In genomic region chr2:119710011-119710410, GRCm38 (mm10) we compare ENCODE assay signal across 31 mouse cellular contexts. TPM values are rescaled to one million over a fixed set of nuclear protein-coding genes. Genes with fewer than 3 reads are reported as not detected.
A peak's percentile ranks its signal among the peaks of the same experiment; 100 is the strongest.
DNase-seq lines count a peak whose midpoint lies in the region; ATAC-seq lines count a peak whose summit lies in the region.
"Had no signal": no experiment of that assay in that cellular context is flagged by ENCODE, and none has a peak within 500 bp of the region (broad histone marks: within the 10 kb centered on the region; RNA-seq: fewer than 3 reads in every experiment).

No protein-coding gene starts in this region.

- H3K27ac ChIP-seq in forebrain, embryonic 10.5 days, result no peak overlapping the region
- no peak overlapping the region for H3K27ac ChIP-seq in kidney, embryonic 14.5 days (ENCODE audit: low read depth, low read length)
- H3K27ac ChIP-seq: embryonic facial prominence, embryonic 10.5 days; embryonic facial prominence, embryonic 13.5 days; forebrain, embryonic 13.5 days; heart, embryonic 15.5 days; hindbrain, embryonic 10.5 days; hindbrain, embryonic 13.5 days; intestine, embryonic 15.5 days had no signal

- no peaks in the 10 kb centered on the region for H3K9me3 ChIP-seq in forebrain, embryonic 10.5 days
- H3K9me3 ChIP-seq in kidney, embryonic 14.5 days (ENCODE audit: control insufficient read depth, low read length), result no peaks in the 10 kb centered on the region
- H3K9me3 ChIP-seq: embryonic facial prominence, embryonic 10.5 days; embryonic facial prominence, embryonic 13.5 days; forebrain, embryonic 13.5 days; heart, embryonic 12.5 days; heart, embryonic 15.5 days; hindbrain, embryonic 10.5 days; hindbrain, embryonic 13.5 days; intestine, embryonic 15.5 days had no signal

- H3K27me3 ChIP-seq in forebrain, embryonic 10.5 days (ENCODE audit: poor library complexity, severe bottlenecking), result no peaks in the 10 kb centered on the region
- no peaks in the 10 kb centered on the region for H3K27me3 ChIP-seq in kidney, embryonic 14.5 days (ENCODE audit: control insufficient read depth, insufficient read depth, low read length)
- H3K27me3 ChIP-seq: embryonic facial prominence, embryonic 13.5 days; forebrain, embryonic 13.5 days; heart, embryonic 12.5 days; heart, embryonic 15.5 days; hindbrain, embryonic 13.5 days; intestine, embryonic 15.5 days; Patski had no signal

- no peak overlapping the region for H3K4me2 ChIP-seq in kidney, embryonic 14.5 days (replicated peaks; ENCODE audit: low read depth, low read length)
- H3K4me2 ChIP-seq: embryonic facial prominence, embryonic 13.5 days; forebrain, embryonic 13.5 days; heart, embryonic 12.5 days; heart, embryonic 15.5 days; hindbrain, embryonic 13.5 days; intestine, embryonic 15.5 days had no signal

- WGBS in forebrain, embryonic 10.5 days, result 90% methylated on average over 3 of the region's 3 CpGs
- 96% methylated on average over 3 of the region's 3 CpGs for WGBS in kidney, embryonic 14.5 days

- no peaks in the 10 kb centered on the region for H3K4me1 ChIP-seq in forebrain, embryonic 10.5 days
- no peaks in the 10 kb centered on the region for H3K4me1 ChIP-seq in kidney, embryonic 14.5 days (ENCODE audit: control insufficient read depth, insufficient read depth, low read length)
- H3K4me1 ChIP-seq: embryonic facial prominence, embryonic 10.5 days; embryonic facial prominence, embryonic 13.5 days; forebrain, embryonic 13.5 days; heart, embryonic 12.5 days; heart, embryonic 15.5 days; hindbrain, embryonic 10.5 days; hindbrain, embryonic 13.5 days; intestine, embryonic 15.5 days had no signal

- H3K36me3 ChIP-seq in forebrain, embryonic 10.5 days (replicated peaks), result peaks cover 95% of the 10 kb centered on the region
- peaks cover 63% of the 10 kb centered on the region for H3K36me3 ChIP-seq in kidney, embryonic 14.5 days (ENCODE audit: control insufficient read depth, insufficient read depth, low read length)

- peak; percentile 43 for DNase-seq in A20 (ENCODE audit: low read depth, low spot score)
- peak; percentile 50 for DNase-seq in ES-CJ7 (ENCODE audit: low read depth, low spot score)
- DNase-seq in ZHBTc4 (ENCODE audit: low read depth, low spot score), result peak; percentile 49
- DNase-seq in right cerebral cortex, postnatal 4 days, result no peak
- DNase-seq in forebrain, embryonic 10.5 days (ENCODE audit: extremely low spot score, low spot score), result no peak
- DNase-seq: adrenal gland, adult 8-10 months; adrenal gland, postnatal 25 days; B cell, adult 2 months; cerebellum, adult 11-12 months; cerebellum, adult 8-10 months; cerebellum, postnatal 10 days; cerebellum, postnatal 36 days; embryo, embryonic 11 days; gastrocnemius, postnatal 10 days; gastrocnemius, postnatal 36 days; heart, postnatal 10 days; heart, postnatal 36 days had no signal

- ATAC-seq in kidney, embryonic 14.5 days (ENCODE audit: low FRiP score, low TSS enrichment), result no peak
- ATAC-seq: activated CD4-positive, CD25-positive, alpha-beta regulatory T cell, adult 4 months; forebrain, embryonic 13.5 days; forebrain, embryonic 16.5 days; hindbrain, embryonic 16.5 days; intestine, embryonic 15.5 days; Patski had no signal

- no peak overlapping the region for H3K9ac ChIP-seq in kidney, embryonic 14.5 days (ENCODE audit: low read depth, low read length)
- H3K9ac ChIP-seq: embryonic facial prominence, embryonic 13.5 days; forebrain, embryonic 13.5 days; heart, embryonic 12.5 days; heart, embryonic 15.5 days; hindbrain, embryonic 13.5 days; intestine, embryonic 15.5 days had no signal

- H3K4me3 ChIP-seq in forebrain, embryonic 10.5 days, result no peak overlapping the region
- no peak overlapping the region for H3K4me3 ChIP-seq in kidney, embryonic 14.5 days (ENCODE audit: low read length)
- H3K4me3 ChIP-seq: embryonic facial prominence, embryonic 10.5 days; embryonic facial prominence, embryonic 13.5 days; erythroblast, embryonic 14.5 days; forebrain, embryonic 13.5 days; heart, embryonic 12.5 days; heart, embryonic 15.5 days; hindbrain, embryonic 10.5 days; hindbrain, embryonic 13.5 days; intestine, embryonic 15.5 days had no signal

RNA-seq across cellular contexts. Expression of gene Itpka, which starts 32.1 kb away (rescaled TPM):
- 1.2 and 1.8 TPM in 2 replicates for polyA plus RNA-seq in forebrain, embryonic 10.5 days (2016; fragmentation: Nextera tagmentation; extraction: Ambion mirVana)
- polyA plus RNA-seq in kidney, embryonic 14.5 days (2014; fragmentation: Nextera tagmentation; extraction: Ambion mirVana), result 0.87 and 1.7 TPM in 2 replicates
- polyA plus RNA-seq: embryonic facial prominence, embryonic 13.5 days had no signal

RNA-seq across cellular contexts. Expression of gene Rtf1, which starts 35.1 kb away (rescaled TPM):
- polyA plus RNA-seq in forebrain, embryonic 10.5 days (2016; fragmentation: Nextera tagmentation; extraction: Ambion mirVana), result 56.5 and 61.8 TPM in 2 replicates
- 34.3 and 53.7 TPM in 2 replicates for polyA plus RNA-seq in kidney, embryonic 14.5 days (2014; fragmentation: Nextera tagmentation; extraction: Ambion mirVana)

RNA-seq across cellular contexts. Expression of gene Ndufaf1, which starts 47.4 kb away (rescaled TPM):
- polyA plus RNA-seq in forebrain, embryonic 10.5 days (2016; fragmentation: Nextera tagmentation; extraction: Ambion mirVana), result 50.5 and 53.9 TPM in 2 replicates
- 40.3 and 45.4 TPM in 2 replicates for polyA plus RNA-seq in kidney, embryonic 14.5 days (2014; fragmentation: Nextera tagmentation; extraction: Ambion mirVana)

RNA-seq across cellular contexts. Expression of gene Ltk, which starts 50.2 kb away (rescaled TPM):
- polyA plus RNA-seq in forebrain, embryonic 10.5 days (2016; fragmentation: Nextera tagmentation; extraction: Ambion mirVana), result 0.33 TPM in 1 of 2 replicates, not detected in the other
- 0.50 and 0.72 TPM in 2 replicates for polyA plus RNA-seq in kidney, embryonic 14.5 days (2014; fragmentation: Nextera tagmentation; extraction: Ambion mirVana)
- polyA plus RNA-seq: activated CD4-positive, CD25-positive, alpha-beta regulatory T cell, adult 4 months; embryonic facial prominence, embryonic 10.5 days; erythroblast, embryonic 14.5 days; hindbrain, embryonic 10.5 days had no signal

Comparison
In these comparisons a context has a peak if more than half of its experiments do, and no peak if none do; other contexts are left out.
1. DNase-seq: peak in A20 (single experiment), ES-CJ7 (single experiment) and ZHBTc4 (single experiment); none in right cerebral cortex, postnatal 4 days (single experiment) and forebrain, embryonic 10.5 days (single experiment).